Mouse (Mus musculus) small intestine, adult 2 months (tissue): Measurements from ENCODE around the gene Rhcg.

Experiments
- CTCF ChIP-seq: fragments of 200-500 bp; IDR thresholded peaks from 2 replicates; pipeline ENCODE4 v1.5.1; 2012; ENCODE audit warnings: low read depth, mild to moderate bottlenecking, control low read depth, inconsistent platforms, low read length, moderate library complexity, mixed read lengths; ENCODE audit not compliant: insufficient replicate concordance, insufficient read length; ENCODE audit errors: extremely low read depth
- POLR2A ChIP-seq: fragments of 200-500 bp; IDR thresholded peaks from 2 replicates; pipeline ENCODE4 v1.6.1; 2012; ENCODE audit warnings: low read depth, mild to moderate bottlenecking, control low read depth, inconsistent platforms, low read length, moderate library complexity

DNA sequence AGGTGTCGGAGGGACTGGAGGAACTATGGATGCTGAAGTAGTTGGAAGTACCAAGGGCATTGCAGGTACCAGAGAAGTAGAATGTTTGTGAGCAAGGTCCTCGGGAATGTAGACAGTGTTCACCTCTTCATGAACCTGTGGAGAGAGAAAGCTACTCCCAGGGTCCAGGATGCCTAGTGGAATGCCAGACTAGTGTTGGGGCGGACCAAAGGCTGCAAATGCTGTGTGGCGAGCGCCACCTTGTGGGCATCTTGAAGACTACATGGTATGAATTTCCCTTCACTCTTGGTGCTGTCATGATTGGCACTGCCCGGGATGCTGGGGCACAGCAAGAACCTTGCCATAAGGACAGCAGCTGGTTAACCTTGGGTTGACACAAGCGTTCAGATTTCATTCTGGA lies 22.6 kb downstream of the Rhcg start:
- TF ChIP-seq CTCF (peak; percentile 89), POLR2A (no peak)
